Mouse (Mus musculus) heart, embryonic 14.5 days (tissue): ENCODE measurements around the gene Zfp365. TPM values are rescaled to one million over a fixed set of nuclear protein-coding genes. Genes with fewer than 3 reads are reported as not detected.

ENCODE experiments used
- ATAC-seq: fragments of 200-750 bp; cut with Nextera tagmentation; 2 replicates; pipeline ENCODE4 v1.8.0; 2017; ENCODE audit warnings: low read depth, moderate TSS enrichment; ENCODE audit not compliant: insufficient number of reproducible peaks, insufficient read depth, low FRiP score
- H3K27ac ChIP-seq, 2 experiments: fragments of 200-500 bp in 1 of 2; fragments of 300-500 bp in 1 of 2; sonication (generic) in 1 of 2; replicated peaks in 1 of 2; 2 replicates each; pipeline ENCODE4 v1.5.1; 2012 to 2014; ENCODE audit warnings: low read depth in 2 of 2, low read length in 2 of 2, control low read depth in 1 of 2, mild to moderate bottlenecking in 1 of 2, mixed read lengths in 1 of 2; ENCODE audit not compliant: control insufficient read depth in 1 of 2, insufficient read depth in 1 of 2
- H3K27me3 ChIP-seq: fragments of 300-500 bp; sonication (generic); 2 replicates; pipeline ENCODE4 v1.6.1; 2014; ENCODE audit warnings: mild to moderate bottlenecking, low read length, control low read depth; ENCODE audit not compliant: control insufficient read depth, insufficient read depth
- H3K36me3 ChIP-seq: fragments of 300-500 bp; sonication (generic); 2 replicates; pipeline ENCODE4 v1.6.1; 2014; ENCODE audit warnings: mild to moderate bottlenecking, control low read depth, low read length, mixed read lengths; ENCODE audit not compliant: control insufficient read depth, insufficient read depth
- H3K4me1 ChIP-seq, 2 experiments: fragments of 200-500 bp in 1 of 2; fragments of 300-500 bp in 1 of 2; sonication (generic) in 1 of 2; 2 replicates each; pipeline ENCODE4 v1.6.1; 2012 to 2014; ENCODE audit warnings: low read length in 2 of 2, control low read depth in 1 of 2, mixed read lengths in 1 of 2; ENCODE audit not compliant: control insufficient read depth in 2 of 2, insufficient read depth in 2 of 2
- H3K4me2 ChIP-seq: fragments of 300-500 bp; sonication (generic); 2 replicates; pipeline ENCODE4 v1.6.1; 2014; ENCODE audit warnings: mild to moderate bottlenecking, low read length
- H3K4me3 ChIP-seq, 2 experiments: fragments of 200-500 bp in 1 of 2; fragments of 300-500 bp in 1 of 2; sonication (generic) in 1 of 2; 2 replicates each; pipeline ENCODE4 v1.5.1; 2012 to 2014; ENCODE audit warnings: low read length in 2 of 2, mild to moderate bottlenecking in 2 of 2, control low read depth in 1 of 2, low read depth in 1 of 2, moderate library complexity in 1 of 2; ENCODE audit not compliant: control insufficient read depth in 1 of 2, insufficient read depth in 1 of 2
- H3K9ac ChIP-seq: fragments of 300-500 bp; sonication (generic); 2 replicates; pipeline ENCODE4 v1.6.1; 2014; ENCODE audit warnings: mild to moderate bottlenecking, low read length
- H3K9me3 ChIP-seq: fragments of 300-500 bp; sonication (generic); 2 replicates; pipeline ENCODE4 v1.6.1; 2016; ENCODE audit warnings: low read length, control low read depth; ENCODE audit not compliant: control insufficient read depth
- WGBS: fragments of 180-500 bp; shearing (Covaris S2); extraction: QIAGEN DNeasy Blood & Tissue Kit; methylation state at CpG from one replicate; pipeline ENCODE4 v1.1.7; 2014; 5-methylcytosine and 5-hydroxymethylcytosine counted together
- polyA plus RNA-seq: library from polyadenylated mRNA; unstranded; fragments of >200 nt; fragmentation: Nextera tagmentation; extraction: Ambion mirVana; gene quantifications from 2 replicates; pipeline ENCODE4 v1.2.1, GENCODE M21; 2014

Gene Zfp365
- polyA plus RNA-seq, 1 experiment from 2014 or later: 0.54 TPM

DNA sequence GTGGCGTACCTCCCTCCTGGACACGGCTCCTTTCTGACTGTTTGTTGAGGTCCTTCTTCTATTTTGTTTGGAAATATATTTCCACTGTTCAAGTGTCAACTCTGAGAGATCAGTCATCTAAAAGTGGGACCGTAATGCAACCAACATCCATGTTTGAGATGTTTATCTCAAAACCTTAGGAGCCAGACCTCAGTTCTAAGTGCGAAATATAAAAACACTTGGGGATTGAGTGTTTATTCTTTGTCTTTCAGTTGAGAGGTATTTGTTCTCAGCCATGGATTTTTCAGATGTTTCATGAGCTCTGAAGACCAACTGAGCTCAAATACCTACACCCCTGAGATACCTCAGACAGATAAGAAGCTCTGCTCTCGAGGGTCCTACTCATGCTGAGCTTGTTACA lies 25.3 kb upstream of the Zfp365 start:
- Histone ChIP-seq H3K4me3 (no peak overlapping the region), H3K27ac (no peak overlapping the region), H3K4me2 (no peak overlapping the region), H3K9me3 (no peaks in the 10 kb centered on the region), H3K36me3 (no peaks in the 10 kb centered on the region), H3K27me3 (no peaks in the 10 kb centered on the region), H3K9ac (no peak overlapping the region), H3K4me1 (no peaks in the 10 kb centered on the region)
- ATAC-seq: no peak
- WGBS: 81% methylated on average over 5 of the region's 5 CpGs

DNA sequence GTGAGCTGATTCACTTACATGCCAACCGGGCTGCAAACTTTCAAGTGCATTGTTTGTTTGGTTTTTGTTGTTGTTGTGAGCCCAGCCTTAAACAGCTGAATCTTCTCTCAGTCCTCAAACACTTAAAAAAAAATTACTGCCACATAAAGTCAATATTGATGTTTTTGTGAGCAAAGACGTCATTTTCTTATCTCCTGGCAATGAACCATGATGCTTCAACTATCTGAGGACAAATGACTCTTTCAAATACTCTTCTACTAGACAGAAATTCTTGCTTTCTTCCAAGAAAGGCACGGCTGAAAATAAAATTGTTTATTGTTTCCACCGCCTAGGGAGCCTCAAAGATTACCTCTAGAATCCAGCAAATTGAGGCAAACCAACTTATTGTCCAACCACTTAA lies 24.5 kb upstream of the Zfp365 start:
- Histone ChIP-seq H3K9me3 (no peaks in the 10 kb centered on the region), H3K4me1 (no peaks in the 10 kb centered on the region), H3K9ac (no peak overlapping the region), H3K4me3 (no peak overlapping the region), H3K4me2 (no peak overlapping the region), H3K27ac (no peak overlapping the region), H3K27me3 (no peaks in the 10 kb centered on the region), H3K36me3 (no peaks in the 10 kb centered on the region)
- ATAC-seq: no peak
- 62% methylated on average over 4 of the region's 4 CpGs for WGBS

DNA sequence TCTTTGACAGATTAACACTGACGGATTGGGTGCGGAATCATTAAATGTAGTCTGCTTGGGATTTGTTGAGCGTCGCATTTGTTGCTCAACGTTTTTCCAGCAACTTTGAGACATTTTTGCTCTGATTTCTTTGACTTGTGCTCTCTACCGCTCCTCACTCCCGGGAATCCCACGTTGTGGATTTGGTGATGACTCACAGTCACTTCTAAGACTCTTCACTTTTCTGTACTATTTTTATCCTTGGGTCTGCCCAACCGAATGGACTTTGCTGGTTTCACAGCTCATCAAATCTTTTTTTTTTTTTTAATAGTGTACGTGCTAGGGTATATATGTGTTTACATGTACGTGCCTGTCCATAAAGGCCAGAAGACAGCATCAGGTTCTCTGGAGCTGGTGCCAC lies 20.3 kb upstream of the Zfp365 start:
- WGBS: 71% methylated on average over 11 of the region's 11 CpGs
- no peak overlapping the region for H3K9ac ChIP-seq
- no peak overlapping the region for H3K4me2 ChIP-seq
- H3K36me3 ChIP-seq: no peaks in the 10 kb centered on the region
- no peak for ATAC-seq
- H3K9me3 ChIP-seq: no peaks in the 10 kb centered on the region
- H3K27me3 ChIP-seq: no peaks in the 10 kb centered on the region
- no peak overlapping the region for H3K4me3 ChIP-seq
- no peaks in the 10 kb centered on the region for H3K4me1 ChIP-seq
- no peak overlapping the region for H3K27ac ChIP-seq

DNA sequence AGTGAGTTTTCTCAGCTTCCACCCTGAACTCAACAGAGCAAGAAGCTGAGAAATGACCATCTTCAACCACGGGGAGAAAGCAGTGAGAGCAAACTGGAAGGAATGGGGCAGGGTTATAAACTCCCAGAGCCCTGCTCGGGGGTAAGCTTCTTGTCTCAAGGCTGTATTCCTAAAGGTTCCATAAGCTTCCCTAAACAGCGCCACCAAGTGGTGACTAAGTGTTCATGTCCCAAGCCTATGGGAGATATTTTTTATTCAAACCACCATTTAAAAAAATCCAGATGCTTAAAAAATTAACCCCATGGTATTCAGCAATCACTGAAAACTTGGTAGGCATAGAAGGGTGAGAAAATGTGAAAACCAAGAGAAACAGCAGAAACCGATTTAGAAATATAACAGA lies 18.9 kb upstream of the Zfp365 start:
- Histone ChIP-seq H3K9ac (no peak overlapping the region), H3K27ac (no peak overlapping the region), H3K4me2 (no peak overlapping the region), H3K27me3 (no peaks in the 10 kb centered on the region), H3K9me3 (no peaks in the 10 kb centered on the region), H3K36me3 (no peaks in the 10 kb centered on the region), H3K4me3 (no peak overlapping the region), H3K4me1 (no peaks in the 10 kb centered on the region)
- ATAC-seq: no peak
- WGBS: 73% methylated on average over 4 of the region's 4 CpGs

DNA sequence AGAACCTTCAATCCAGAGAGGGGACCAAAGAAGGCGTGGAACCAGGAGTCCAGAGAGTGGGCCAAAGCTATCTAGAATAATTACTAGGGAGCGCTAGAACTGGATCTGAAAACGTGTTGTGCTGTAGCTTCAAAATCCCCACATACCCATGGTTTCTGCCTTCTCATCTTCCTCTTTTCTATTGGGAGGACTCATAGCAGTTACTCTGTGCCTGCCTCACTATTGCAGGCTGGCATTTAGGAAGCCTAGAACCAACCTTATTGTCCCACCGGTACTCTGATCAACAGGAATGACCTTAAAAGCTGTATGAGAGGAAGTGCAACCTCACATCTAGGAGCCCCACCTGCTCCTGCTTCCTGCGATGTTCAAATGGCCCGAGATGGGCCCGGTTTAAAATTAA lies 16.1 kb upstream of the Zfp365 start:
- H3K36me3 ChIP-seq: no peaks in the 10 kb centered on the region
- no peak for ATAC-seq
- H3K4me1 ChIP-seq: no peaks in the 10 kb centered on the region
- H3K4me2 ChIP-seq: no peak overlapping the region
- no peak overlapping the region for H3K4me3 ChIP-seq
- H3K27ac ChIP-seq: no peak overlapping the region
- H3K9me3 ChIP-seq: no peaks in the 10 kb centered on the region
- H3K27me3 ChIP-seq: no peaks in the 10 kb centered on the region
- WGBS: 77% methylated on average over 7 of the region's 7 CpGs
- H3K9ac ChIP-seq: no peak overlapping the region

DNA sequence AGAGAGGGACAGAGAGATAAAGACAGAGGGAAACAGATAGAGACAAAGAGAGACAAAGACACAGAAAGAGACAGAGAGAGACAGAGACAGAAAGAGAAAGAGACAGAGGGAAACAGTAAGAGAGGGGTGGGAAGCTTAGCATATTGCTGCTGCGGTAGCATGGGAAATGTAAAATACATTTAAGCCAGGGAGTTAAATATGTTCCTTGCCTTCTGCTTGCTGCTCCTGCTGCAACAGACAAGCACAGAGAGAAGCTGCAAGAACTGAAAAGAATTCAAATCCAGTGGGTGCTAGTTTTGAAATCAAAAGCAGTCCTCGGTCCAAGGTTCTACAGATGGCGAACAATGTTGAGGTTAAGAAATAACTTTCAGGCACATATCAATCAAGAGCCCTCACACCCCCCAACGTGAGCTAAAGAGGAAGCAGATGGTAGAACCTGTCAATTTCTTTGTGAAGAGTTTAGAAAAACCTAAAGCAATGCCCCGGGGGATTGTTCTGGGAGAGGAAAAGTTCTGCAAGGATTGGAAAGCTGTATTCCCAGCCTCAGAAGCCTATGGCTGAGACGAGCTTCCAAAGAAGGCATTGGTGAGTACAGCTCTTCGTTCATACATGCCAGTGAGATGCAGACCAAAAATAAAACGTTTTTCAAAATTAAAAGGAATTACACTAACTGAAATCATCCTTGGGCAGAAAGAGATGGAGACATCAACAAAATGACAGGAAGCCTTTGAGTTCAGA lies 15.4 kb upstream of the Zfp365 start:
- no peak overlapping the region for H3K27ac ChIP-seq
- H3K36me3 ChIP-seq: no peaks in the 10 kb centered on the region
- no peak overlapping the region for H3K9ac ChIP-seq
- no peak overlapping the region for H3K4me2 ChIP-seq
- no peak for ATAC-seq
- 68% methylated on average over 8 of the region's 8 CpGs for WGBS
- no peak overlapping the region for H3K4me3 ChIP-seq
- no peaks in the 10 kb centered on the region for H3K4me1 ChIP-seq
- H3K9me3 ChIP-seq: no peaks in the 10 kb centered on the region
- H3K27me3 ChIP-seq: no peaks in the 10 kb centered on the region

GRCm38 (mm10) chr10:67924030-67924429 lies 11.6 kb upstream of the Zfp365 start:
- Histone ChIP-seq H3K4me2 (no peak overlapping the region), H3K9me3 (no peaks in the 10 kb centered on the region), H3K36me3 (no peaks in the 10 kb centered on the region), H3K27ac (no peak overlapping the region), H3K9ac (no peak overlapping the region), H3K4me3 (no peak overlapping the region), H3K27me3 (no peaks in the 10 kb centered on the region), H3K4me1 (no peaks in the 10 kb centered on the region)
- ATAC-seq: no peak
- 52% methylated on average over 7 of the region's 7 CpGs for WGBS

DNA sequence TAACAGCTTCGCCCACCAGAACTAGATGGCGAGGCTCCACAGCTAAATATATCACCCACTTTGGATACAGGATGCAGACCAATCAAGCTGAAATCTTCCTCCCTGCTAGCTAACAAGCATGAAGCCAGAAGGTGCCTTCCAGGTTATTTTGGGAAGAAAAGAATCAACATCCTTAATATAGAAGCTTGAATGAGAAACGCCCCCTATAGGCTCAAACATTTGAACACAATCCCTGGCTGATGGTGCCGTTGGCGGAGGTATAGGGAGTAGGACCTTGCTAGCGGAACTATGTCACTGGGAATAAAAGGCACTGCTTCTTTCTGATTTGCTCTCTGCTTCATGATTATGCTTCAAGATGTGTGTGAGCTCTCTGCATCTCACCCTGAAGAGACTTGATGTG lies 9.3 kb upstream of the Zfp365 start:
- Histone ChIP-seq H3K4me2 (no peak overlapping the region), H3K4me1 (no peaks in the 10 kb centered on the region), H3K36me3 (no peaks in the 10 kb centered on the region), H3K4me3 (no peak overlapping the region), H3K27me3 (no peaks in the 10 kb centered on the region), H3K9me3 (no peaks in the 10 kb centered on the region), H3K9ac (no peak overlapping the region), H3K27ac (no peak overlapping the region)
- WGBS: 73% methylated on average over 6 of the region's 6 CpGs
- no peak for ATAC-seq
